Mouse (Mus musculus) heart, adult 18-20 months (tissue): ENCODE measurements around the gene Fgd1. TPM values are rescaled to one million over a fixed set of nuclear protein-coding genes. Genes with fewer than 3 reads are reported as not detected.

Source experiments
- DNase-seq, 2 experiments: peaks; one replicate each; pipeline ENCODE4 v3.0.0; 2021 to 2022; ENCODE audit warnings: mixed read lengths in 1 of 2
- total RNA-seq, 2 experiments: library from RNA; stranded (reverse); gene quantifications; 2 replicates each; pipeline ENCODE4 v1.2.3; 2021

The Fgd1 gene
- total RNA-seq, 2 experiments from 2014 or later = 6.2 to 7.4 TPM

GRCm38 (mm10) chrX:151087418-151087817 lies 41.5 kb downstream of the Fgd1 start:
- DNase-seq = no peak

DNA sequence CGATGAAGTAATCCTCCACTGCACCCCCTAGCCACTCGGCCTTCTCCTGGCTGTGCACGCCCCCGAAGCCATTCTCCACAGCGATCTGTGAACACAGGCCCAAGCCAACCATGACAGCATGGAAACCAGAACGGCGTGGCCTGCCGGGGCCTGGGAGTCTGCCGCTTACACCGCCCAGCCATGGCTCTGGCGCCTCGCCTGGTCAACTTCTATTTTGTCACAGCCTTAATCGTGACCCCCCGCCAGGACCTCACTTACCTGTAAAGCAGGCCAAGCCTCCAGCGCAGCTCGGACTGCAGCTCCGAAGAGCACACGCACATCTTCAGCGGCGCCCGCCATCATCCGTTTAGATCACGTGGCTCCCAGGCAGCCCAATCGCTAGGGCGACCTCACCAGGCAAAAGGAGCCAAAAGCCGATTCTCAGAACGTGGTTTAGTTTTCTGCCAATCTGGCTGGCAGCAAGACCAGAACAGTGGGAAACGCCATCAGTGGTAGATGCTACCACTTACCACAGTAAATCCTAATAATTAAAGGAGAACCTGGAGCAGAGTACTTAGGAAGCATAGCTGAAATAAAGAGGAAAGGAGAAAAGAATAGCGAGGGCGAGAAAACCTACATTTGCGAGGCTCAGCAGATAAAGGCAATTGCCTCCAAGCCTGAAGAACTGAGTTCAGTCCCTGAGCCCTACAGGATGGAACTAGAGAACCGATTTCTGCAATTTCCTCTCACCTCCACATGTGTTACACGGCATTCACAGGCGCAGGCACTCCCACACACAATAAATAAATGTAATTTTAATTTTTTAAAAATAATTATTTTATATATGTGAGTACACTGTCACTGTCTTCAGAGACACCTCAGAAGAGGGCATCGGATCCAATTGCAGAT lies 50.5 kb downstream of the Fgd1 start, which contains the start of gene Tsr2:
Gene Tsr2 (minus strand): TSS at position 373 of the 888 bp plus-strand sequence.
- DNase-seq = peak; percentile 73 to 81

DNA sequence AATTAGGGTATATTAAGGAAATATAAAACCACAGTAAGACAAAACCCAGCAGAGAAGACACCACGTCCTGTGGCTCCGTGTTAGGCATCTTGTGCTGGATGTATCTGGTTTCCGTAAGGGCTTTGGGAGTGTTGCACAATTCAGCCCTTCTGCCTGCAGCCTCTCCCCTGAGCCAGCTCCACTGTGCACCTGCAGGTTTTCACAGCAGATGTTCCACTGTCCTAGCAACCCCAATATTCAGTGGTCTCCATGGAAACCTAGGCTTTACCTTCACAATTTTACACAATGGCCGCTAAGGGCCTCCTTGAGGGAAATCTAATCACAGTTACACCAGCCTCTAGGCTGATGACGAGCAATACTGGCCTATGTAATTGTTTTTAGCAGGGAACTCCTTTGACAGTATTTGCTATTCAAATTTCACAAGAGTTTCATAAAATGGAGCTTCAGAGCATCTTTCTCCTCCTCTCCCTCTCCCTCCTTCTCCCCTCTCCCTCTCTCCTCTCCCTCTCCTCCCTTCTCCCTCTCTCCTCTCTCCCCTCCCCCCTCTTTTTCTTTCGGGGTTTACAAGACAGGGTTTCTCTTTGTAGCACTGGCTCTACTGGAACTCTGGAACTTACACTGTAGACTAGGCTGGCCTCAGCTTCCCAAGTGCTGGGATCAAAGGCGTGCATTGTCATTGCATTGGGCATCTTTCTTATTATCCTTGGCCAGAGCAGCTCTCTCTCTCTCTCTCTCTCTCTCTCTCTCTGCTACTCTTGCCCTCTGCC lies 61.5 kb downstream of the Fgd1 start:
- DNase-seq = no peak

- DNase-seq = peak; percentile 26 to 29
Observed at GRCm38 (mm10) chrX:151116795-151117194, 70.8 kb downstream of the Fgd1 start.

- DNase-seq = peak in 1 of 2 experiments; percentile 29
Observed at GRCm38 (mm10) chrX:151117432-151117831, 71.5 kb downstream of the Fgd1 start.

- no peak for DNase-seq
Observed at GRCm38 (mm10) chrX:151123933-151124332, 78.0 kb downstream of the Fgd1 start.

DNA sequence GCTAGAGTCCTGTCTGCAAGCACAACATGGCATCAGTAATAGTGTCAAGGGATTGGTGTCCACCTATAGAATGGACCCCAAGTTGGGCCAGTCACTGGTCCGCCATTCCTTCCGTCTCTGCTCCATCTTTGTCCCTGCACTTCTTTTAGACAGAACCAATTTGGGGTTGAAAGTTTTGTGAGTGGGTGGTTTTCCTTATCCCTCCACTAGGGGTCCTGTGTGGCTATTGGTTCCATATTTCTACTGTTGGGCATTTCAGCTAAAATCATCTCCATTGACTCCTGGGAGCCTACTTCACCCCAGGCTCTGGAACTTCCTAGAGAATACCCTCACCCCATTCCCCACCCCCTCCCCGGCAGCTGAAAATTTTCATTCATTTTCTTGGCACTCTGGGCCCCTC lies 84.5 kb downstream of the Fgd1 start:
- DNase-seq = no peak

- peak in 1 of 2 experiments; percentile 2 for DNase-seq
Observed at GRCm38 (mm10) chrX:151132785-151133184, 86.8 kb downstream of the Fgd1 start.

Other genes starting within 250 kb of the Fgd1 start
- 10 to 100 TPM; 21.8 to 24.2 TPM for gene Maged2, start 231.8 kb upstream of the Fgd1 start, total RNA-seq
- gene Gnl3l, start 28.8 kb upstream of the Fgd1 start, total RNA-seq = 10 to 100 TPM; 32.9 TPM
- 10 to 100 TPM; 13.7 to 16.4 TPM for gene Tsr2, start 50.4 kb downstream of the Fgd1 start, total RNA-seq
- gene Wnk3, start 151.9 kb downstream of the Fgd1 start, total RNA-seq = under 1 TPM; 0.07 to 0.26 TPM